Mouse (Mus musculus): ENCODE data around the gene Eme2. TPM values are rescaled to one million over a fixed set of nuclear protein-coding genes. Genes with fewer than 3 reads are reported as not detected.

The Eme2 gene
- polyA plus RNA-seq, 1 experiment, result not detected

DNA sequence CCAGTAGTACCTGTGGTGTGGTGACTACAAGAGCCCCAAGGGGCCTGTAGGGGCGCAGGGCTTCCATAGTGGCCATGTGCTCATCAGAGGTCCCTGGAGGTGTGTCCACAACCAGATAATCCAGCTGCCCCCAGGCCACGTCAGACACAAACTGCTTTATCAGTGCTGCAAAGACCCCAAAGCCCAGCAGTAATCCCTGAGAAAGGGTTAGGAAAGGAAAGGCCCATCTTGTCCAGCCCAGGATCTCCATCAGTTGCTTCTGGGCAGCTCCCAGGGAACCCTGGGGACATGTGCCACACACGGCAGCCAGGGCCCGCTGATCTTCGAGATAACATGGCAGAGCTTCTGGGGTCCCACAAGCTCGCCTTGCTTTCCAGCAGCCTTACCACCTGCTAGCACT is 10.5 kb downstream of the Eme2 start:
- H3K27ac ChIP-seq (ENCODE audit: insufficient read depth, low read depth, low read length), result no peak overlapping the region
- no peak overlapping the region for H3K4me3 ChIP-seq (ENCODE audit: insufficient read depth, low read depth, low read length)
- 86% methylated on average over 6 of the region's 6 CpGs for WGBS
- no peak for TF ChIP-seq CTCF (IDR thresholded peaks at IDR 0.05; ENCODE audit: insufficient read depth, low read depth, low read length)
- no peak for TF ChIP-seq POLR2A (IDR thresholded peaks at IDR 0.05; ENCODE audit: insufficient read depth, low read depth, low read length)
- H3K4me1 ChIP-seq (ENCODE audit: control insufficient read depth, insufficient read depth, low read length), result peaks cover 15% of the 10 kb centered on the region

DNA sequence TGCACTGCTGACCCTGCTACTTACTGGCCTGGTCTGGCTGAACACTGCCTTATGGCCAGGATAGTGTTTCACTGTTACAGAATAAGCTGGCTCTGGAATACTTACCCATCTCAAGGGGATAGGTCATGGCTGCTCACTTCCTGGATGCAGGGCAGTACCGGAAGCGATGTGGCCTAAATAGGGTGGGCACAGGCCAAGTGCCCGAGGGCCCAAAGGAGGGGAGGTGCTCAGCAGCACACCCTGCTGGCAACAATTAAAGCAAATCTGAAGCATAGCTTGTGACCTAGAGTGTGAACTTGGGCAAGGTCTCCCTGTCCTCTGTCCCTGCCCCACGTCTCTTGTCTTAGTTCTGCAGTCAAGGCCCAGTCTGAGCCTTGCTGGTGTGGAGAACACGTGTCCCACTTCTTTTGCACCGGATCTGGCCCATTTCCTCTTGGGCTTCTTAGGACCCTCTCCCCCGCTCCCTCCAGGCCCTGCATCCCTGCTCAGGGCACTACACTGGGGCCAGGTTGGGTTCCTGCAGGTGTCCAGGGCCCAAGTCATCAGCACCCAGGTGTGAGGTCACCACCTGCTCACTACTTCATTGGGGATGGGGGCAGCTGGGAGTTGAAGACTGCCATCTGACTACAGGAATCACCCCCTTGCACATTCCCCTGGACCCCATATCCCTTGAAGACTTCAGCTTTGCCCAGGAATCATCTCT is 13.0 kb downstream of the Eme2 start:
- TF ChIP-seq CTCF (IDR thresholded peaks at IDR 0.05; ENCODE audit: insufficient read depth, low read depth, low read length) (no peak), POLR2A (IDR thresholded peaks at IDR 0.05; ENCODE audit: insufficient read depth, low read depth, low read length) (no peak)
- WGBS, result 40% methylated on average over 7 of the region's 7 CpGs

GRCm38 (mm10) chr17:24878531-24878930 is 16.4 kb downstream of the Eme2 start:
- Histone ChIP-seq H3K27ac (ENCODE audit: insufficient read depth, low read depth, low read length) (no peak overlapping the region), H3K4me3 (ENCODE audit: insufficient read depth, low read depth, low read length) (no peak overlapping the region), H3K4me1 (ENCODE audit: control insufficient read depth, insufficient read depth, low read length) (no peaks in the 10 kb centered on the region)
- WGBS, result 71% methylated on average over 8 of the region's 8 CpGs
- TF ChIP-seq POLR2A (IDR thresholded peaks at IDR 0.05; ENCODE audit: insufficient read depth, low read depth, low read length), result no peak
- TF ChIP-seq CTCF (IDR thresholded peaks at IDR 0.05; ENCODE audit: insufficient read depth, low read depth, low read length), result no peak

More for the DNA sequence above, 13.0 kb downstream of the Eme2 start:
- Histone ChIP-seq H3K4me1 (ENCODE audit: control insufficient read depth, insufficient read depth, low read length) (peaks cover 7% of the 10 kb centered on the region), H3K4me3 (ENCODE audit: insufficient read depth, low read depth, low read length) (no peak overlapping the region), H3K27ac (ENCODE audit: insufficient read depth, low read depth, low read length) (no peak overlapping the region)

- Histone ChIP-seq H3K4me3 (ENCODE audit: insufficient read depth, low read depth, low read length) (no peak overlapping the region), H3K4me1 (ENCODE audit: control insufficient read depth, insufficient read depth, low read length) (no peaks in the 10 kb centered on the region), H3K27ac (ENCODE audit: insufficient read depth, low read depth, low read length) (no peak overlapping the region)
- TF ChIP-seq POLR2A (IDR thresholded peaks at IDR 0.05; ENCODE audit: insufficient read depth, low read depth, low read length) (no peak), CTCF (IDR thresholded peaks at IDR 0.05; ENCODE audit: insufficient read depth, low read depth, low read length) (no peak)
- WGBS, result 49% methylated on average over 5 of the region's 5 CpGs
These were observed 16.8 kb downstream of the Eme2 start for GRCm38 (mm10) chr17:24878117-24878397.

GRCm38 (mm10) chr17:24877336-24878116 is 17.4 kb downstream of the Eme2 start:
- 70% methylated on average over 10 of the region's 10 CpGs for WGBS
- Histone ChIP-seq H3K4me3 (ENCODE audit: insufficient read depth, low read depth, low read length) (no peak overlapping the region), H3K27ac (ENCODE audit: insufficient read depth, low read depth, low read length) (no peak overlapping the region), H3K4me1 (ENCODE audit: control insufficient read depth, insufficient read depth, low read length) (no peaks in the 10 kb centered on the region)
- TF ChIP-seq CTCF (IDR thresholded peaks at IDR 0.05; ENCODE audit: insufficient read depth, low read depth, low read length), result no peak
- no peak for TF ChIP-seq POLR2A (IDR thresholded peaks at IDR 0.05; ENCODE audit: insufficient read depth, low read depth, low read length)

GRCm38 (mm10) chr17:24874989-24875388 is 19.9 kb downstream of the Eme2 start:
- TF ChIP-seq CTCF (IDR thresholded peaks at IDR 0.05; ENCODE audit: insufficient read depth, low read depth, low read length), result no peak
- TF ChIP-seq POLR2A (IDR thresholded peaks at IDR 0.05; ENCODE audit: insufficient read depth, low read depth, low read length), result no peak
- H3K4me3 ChIP-seq (ENCODE audit: insufficient read depth, low read depth, low read length), result no peak overlapping the region
- no peak overlapping the region for H3K27ac ChIP-seq (ENCODE audit: insufficient read depth, low read depth, low read length)
- H3K4me1 ChIP-seq (ENCODE audit: control insufficient read depth, insufficient read depth, low read length), result no peaks in the 10 kb centered on the region
- WGBS, result 77% methylated on average over 8 of the region's 8 CpGs

DNA sequence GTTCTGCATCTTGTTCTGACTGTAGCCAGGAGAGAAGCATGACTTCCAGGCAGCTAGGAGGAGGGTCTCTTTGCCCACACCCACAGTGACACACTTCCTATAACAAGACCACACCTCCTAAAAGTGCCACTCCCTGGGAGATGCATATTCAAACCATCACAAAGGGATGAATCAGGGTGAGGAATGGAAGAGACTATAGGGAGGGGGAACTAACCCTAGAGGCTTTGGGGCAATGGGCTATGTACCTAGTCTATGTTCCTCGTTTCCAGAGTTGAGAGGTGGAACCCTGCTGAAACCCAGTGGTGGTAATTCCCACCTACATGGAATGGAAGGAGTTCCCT is 20.5 kb downstream of the Eme2 start:
- 32% methylated on average over 1 of the region's 1 CpGs for WGBS
- Histone ChIP-seq H3K4me3 (ENCODE audit: insufficient read depth, low read depth, low read length) (no peak overlapping the region), H3K4me1 (ENCODE audit: control insufficient read depth, insufficient read depth, low read length) (no peaks in the 10 kb centered on the region), H3K27ac (ENCODE audit: insufficient read depth, low read depth, low read length) (no peak overlapping the region)
- TF ChIP-seq CTCF (IDR thresholded peaks at IDR 0.05; ENCODE audit: insufficient read depth, low read depth, low read length) (no peak), POLR2A (IDR thresholded peaks at IDR 0.05; ENCODE audit: insufficient read depth, low read depth, low read length) (no peak)

DNA sequence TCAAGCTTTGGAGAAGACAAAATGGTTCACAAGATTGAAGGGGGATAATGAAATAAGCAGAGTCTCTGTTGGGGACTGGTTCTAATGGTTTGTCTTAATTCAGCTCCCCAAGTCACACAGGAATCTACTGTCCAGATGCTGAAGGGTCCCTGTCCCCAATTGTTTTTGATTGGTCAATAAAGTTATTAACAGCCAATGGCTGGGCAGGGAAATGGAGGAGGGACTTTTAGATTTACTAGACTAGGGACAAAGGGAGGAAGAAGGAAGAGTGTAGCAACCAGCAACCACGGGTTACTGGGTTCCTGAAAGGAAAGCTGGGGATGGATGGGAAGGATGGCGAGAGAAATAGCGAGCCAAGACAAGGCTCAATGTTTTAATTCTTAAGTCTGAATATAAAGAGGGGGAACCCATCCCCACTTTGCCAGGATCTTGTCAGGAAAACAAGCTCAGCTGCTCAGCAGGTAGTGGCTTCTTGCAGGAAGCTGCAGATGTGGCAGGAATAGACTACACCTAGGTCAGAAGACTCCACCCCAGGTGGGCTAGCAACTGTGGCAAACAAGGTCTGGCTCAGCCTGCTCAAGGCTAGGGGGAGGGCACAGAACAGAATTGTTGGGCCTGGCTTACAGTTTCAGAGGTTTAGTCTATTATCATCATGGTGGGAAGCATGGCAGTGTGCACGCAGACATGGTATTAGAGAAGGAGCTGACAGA is 21.0 kb downstream of the Eme2 start:
- no peak for TF ChIP-seq CTCF (IDR thresholded peaks at IDR 0.05; ENCODE audit: insufficient read depth, low read depth, low read length)
- TF ChIP-seq POLR2A (IDR thresholded peaks at IDR 0.05; ENCODE audit: insufficient read depth, low read depth, low read length), result no peak
- WGBS, result 53% methylated on average over 4 of the region's 4 CpGs
- no peak overlapping the region for H3K4me3 ChIP-seq (ENCODE audit: insufficient read depth, low read depth, low read length)
- H3K27ac ChIP-seq (ENCODE audit: insufficient read depth, low read depth, low read length), result no peak overlapping the region
- H3K4me1 ChIP-seq (ENCODE audit: control insufficient read depth, insufficient read depth, low read length), result no peaks in the 10 kb centered on the region

- 67% methylated on average over 10 of the region's 10 CpGs for WGBS
- TF ChIP-seq CTCF (IDR thresholded peaks at IDR 0.05; ENCODE audit: insufficient read depth, low read depth, low read length) (no peak), POLR2A (IDR thresholded peaks at IDR 0.05; ENCODE audit: insufficient read depth, low read depth, low read length) (no peak)
- no peak overlapping the region; the same call in 1 of the 2 replicates for H3K27ac ChIP-seq (ENCODE audit: insufficient read depth, low read depth, low read length)
- H3K4me1 ChIP-seq (ENCODE audit: control insufficient read depth, insufficient read depth, low read length), result peaks cover 7% of the 10 kb centered on the region
- H3K4me3 ChIP-seq (ENCODE audit: insufficient read depth, low read depth, low read length), result no peak overlapping the region
These were observed 27.0 kb downstream of the Eme2 start for GRCm38 (mm10) chr17:24867914-24868313.

Measured in olfactory bulb, adult 2 months (tissue).